Mouse (Mus musculus) bone marrow, adult 2 months (tissue): ENCODE measurements around the gene Grik3.

Experiments
- CTCF ChIP-seq: fragments of 200-500 bp; IDR thresholded peaks from 2 replicates; pipeline ENCODE4 v1.5.1; 2011; ENCODE audit warnings: low read length, control low read depth; ENCODE audit not compliant: control insufficient read depth, insufficient read depth
- POLR2A ChIP-seq: fragments of 200-500 bp; IDR thresholded peaks from 2 replicates; pipeline ENCODE4 v1.6.1; 2011; ENCODE audit warnings: low read depth, mild to moderate bottlenecking, control low read depth, low read length, borderline replicate concordance; ENCODE audit not compliant: control insufficient read depth

DNA sequence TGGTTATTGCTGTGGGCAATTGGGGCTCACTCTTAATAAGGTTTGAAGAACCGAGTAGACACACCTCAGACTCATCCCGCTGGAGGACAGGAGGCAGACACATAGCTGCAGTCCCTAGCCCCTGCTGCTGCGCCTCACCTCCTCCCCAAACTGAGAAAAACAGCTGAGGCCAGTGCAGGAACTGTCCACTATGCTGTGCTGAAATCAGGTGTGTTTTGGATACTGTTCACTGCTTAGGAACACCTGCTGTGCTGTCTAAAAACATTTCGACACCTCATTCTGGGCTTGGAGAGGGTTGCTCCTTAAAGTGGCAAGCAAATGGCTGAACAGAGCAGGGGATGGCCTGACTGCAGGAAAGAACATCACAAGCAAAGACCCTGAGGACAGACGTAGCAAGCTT, 57.7 kb downstream of the Grik3 start:
- TF ChIP-seq CTCF (no peak), POLR2A (no peak)
